Mouse (Mus musculus): ENCODE measurements around the gene Rwdd3. TPM values are rescaled to one million over a fixed set of nuclear protein-coding genes. Genes with fewer than 3 reads are reported as not detected.
A peak's percentile ranks its signal among the peaks of the same experiment; 100 is the strongest.

Rwdd3 gene
- total and polyA plus RNA-seq, 3 experiments = 0.96 to 2.2 (median 2.1) TPM

GRCm38 (mm10) chr3:121176011-121176410 lies 4.5 kb upstream of the Rwdd3 start:
- Histone ChIP-seq H3K27ac (no peak overlapping the region), H3K79me2 (replicated peaks; ENCODE audit: control insufficient read depth, insufficient read depth, low read length) (no peaks in the 10 kb centered on the region), H3K9ac (ENCODE audit: low read depth, low read length) (no peak overlapping the region), H3K27me3 (ENCODE audit: control insufficient read depth, insufficient read depth, low read length) (no peaks in the 10 kb centered on the region), H3K4me1 (ENCODE audit: control insufficient read depth, insufficient read depth, low read length) (no peaks in the 10 kb centered on the region), H3K36me3 (ENCODE audit: control insufficient read depth, insufficient read depth, low read length) (no peaks in the 10 kb centered on the region), H3K4me3 (no peak overlapping the region)
- TF ChIP-seq CTCF (IDR thresholded peaks at IDR 0.05) (no peak), EP300 (IDR thresholded peaks at IDR 0.05; ENCODE audit: insufficient read depth, low read depth, low read length) (no peak), POLR2A (IDR thresholded peaks at IDR 0.05; ENCODE audit: insufficient read depth, low read depth, low read length) (no peak)
- WGBS = 94% methylated on average over 1 of the region's 1 CpGs
- no peak for DNase-seq
- intact Hi-C loops (cut with DNase I) = no loop called here

GRCm38 (mm10) chr3:121174248-121174945 lies 2.9 kb upstream of the Rwdd3 start:
- intact Hi-C loops (cut with DNase I) = loop anchor here (5.0 kb wide), 1 partner anchor 118 kb away; the partner anchor contains the start of gene Alg14
- Histone ChIP-seq H3K4me3 (no peak overlapping the region), H3K79me2 (replicated peaks; ENCODE audit: control insufficient read depth, insufficient read depth, low read length) (no peaks in the 10 kb centered on the region), H3K36me3 (ENCODE audit: control insufficient read depth, insufficient read depth, low read length) (no peaks in the 10 kb centered on the region), H3K27me3 (ENCODE audit: control insufficient read depth, insufficient read depth, low read length) (no peaks in the 10 kb centered on the region), H3K4me1 (ENCODE audit: control insufficient read depth, insufficient read depth, low read length) (no peaks in the 10 kb centered on the region), H3K9ac (ENCODE audit: low read depth, low read length) (no peak overlapping the region), H3K27ac (no peak overlapping the region)
- TF ChIP-seq CTCF (IDR thresholded peaks at IDR 0.05) (no peak), EP300 (IDR thresholded peaks at IDR 0.05; ENCODE audit: insufficient read depth, low read depth, low read length) (no peak), POLR2A (IDR thresholded peaks at IDR 0.05; ENCODE audit: insufficient read depth, low read depth, low read length) (no peak)
- WGBS = 51% methylated on average over 9 of the region's 9 CpGs
- DNase-seq = no peak

- no peaks in the 10 kb centered on the region for H3K4me1 ChIP-seq (ENCODE audit: control insufficient read depth, insufficient read depth, low read length)
- no peaks in the 10 kb centered on the region for H3K79me2 ChIP-seq (replicated peaks; ENCODE audit: control insufficient read depth, insufficient read depth, low read length)
- 87% methylated on average over 2 of the region's 2 CpGs for WGBS
- DNase-seq = no peak
- H3K27me3 ChIP-seq (ENCODE audit: control insufficient read depth, insufficient read depth, low read length) = no peaks in the 10 kb centered on the region
- TF ChIP-seq POLR2A (IDR thresholded peaks at IDR 0.05; ENCODE audit: insufficient read depth, low read depth, low read length) (no peak), EP300 (IDR thresholded peaks at IDR 0.05; ENCODE audit: insufficient read depth, low read depth, low read length) (no peak), CTCF (IDR thresholded peaks at IDR 0.05) (no peak)
- no peaks in the 10 kb centered on the region for H3K36me3 ChIP-seq (ENCODE audit: control insufficient read depth, insufficient read depth, low read length)
- H3K4me3 ChIP-seq = no peak overlapping the region
- intact Hi-C loops (cut with DNase I) = loop anchor here (5.0 kb wide), 1 partner anchor 120 kb away; the partner anchor contains the start of gene Alg14
- no peak overlapping the region for H3K27ac ChIP-seq
- no peak overlapping the region for H3K9ac ChIP-seq (ENCODE audit: low read depth, low read length)
Measured at GRCm38 (mm10) chr3:121172718-121173117, 1.2 kb upstream of the Rwdd3 start.

- no peak for DNase-seq
- H3K9ac ChIP-seq (ENCODE audit: low read depth, low read length) = 0 out of 2 replicates have a peak overlapping the region, but pooled peaks have one; percentile 41
- H3K4me1 ChIP-seq (ENCODE audit: control insufficient read depth, insufficient read depth, low read length) = no peaks in the 10 kb centered on the region
- H3K36me3 ChIP-seq (ENCODE audit: control insufficient read depth, insufficient read depth, low read length) = no peaks in the 10 kb centered on the region
- no peak for TF ChIP-seq EP300 (IDR thresholded peaks at IDR 0.05; ENCODE audit: insufficient read depth, low read depth, low read length)
- TF ChIP-seq CTCF (IDR thresholded peaks at IDR 0.05) = no peak
- no peak for TF ChIP-seq POLR2A (IDR thresholded peaks at IDR 0.05; ENCODE audit: insufficient read depth, low read depth, low read length)
- peak overlapping the region; percentile 32; the same call in 1 of the 2 replicates for H3K27ac ChIP-seq
- H3K79me2 ChIP-seq (replicated peaks; ENCODE audit: control insufficient read depth, insufficient read depth, low read length) = no peaks in the 10 kb centered on the region
- no peaks in the 10 kb centered on the region for H3K27me3 ChIP-seq (ENCODE audit: control insufficient read depth, insufficient read depth, low read length)
- H3K4me3 ChIP-seq = peak overlapping the region; percentile 78
- 39% methylated on average over 6 of the region's 6 CpGs for WGBS
- intact Hi-C loops (cut with DNase I) = loop anchor here (2.0 to 5.0 kb wide), 2 partner anchors 120 to 329 kb away; partner anchors contain the start of gene Alg14
Measured at GRCm38 (mm10) chr3:121171872-121172265, 374 bp upstream of the Rwdd3 start.

- 66% methylated on average over 7 of the region's 7 CpGs for WGBS
- Histone ChIP-seq H3K4me3 (no peak overlapping the region), H3K27me3 (ENCODE audit: control insufficient read depth, insufficient read depth, low read length) (no peaks in the 10 kb centered on the region), H3K79me2 (replicated peaks; ENCODE audit: control insufficient read depth, insufficient read depth, low read length) (no peaks in the 10 kb centered on the region), H3K36me3 (ENCODE audit: control insufficient read depth, insufficient read depth, low read length) (no peaks in the 10 kb centered on the region), H3K27ac (no peak overlapping the region), H3K9ac (ENCODE audit: low read depth, low read length) (no peak overlapping the region), H3K4me1 (ENCODE audit: control insufficient read depth, insufficient read depth, low read length) (no peaks in the 10 kb centered on the region)
- DNase-seq = no peak
- no peak for TF ChIP-seq EP300 (IDR thresholded peaks at IDR 0.05; ENCODE audit: insufficient read depth, low read depth, low read length)
- no peak for TF ChIP-seq CTCF (IDR thresholded peaks at IDR 0.05)
- no peak for TF ChIP-seq POLR2A (IDR thresholded peaks at IDR 0.05; ENCODE audit: insufficient read depth, low read depth, low read length)
- intact Hi-C loops (cut with DNase I) = loop anchor here (2.0 to 5.0 kb wide), 2 partner anchors 122 to 330 kb away; partner anchors contain the start of gene Alg14
Measured at GRCm38 (mm10) chr3:121170631-121171030, 864 bp downstream of the Rwdd3 start.
